Comparison of ENCODE assay signal across 29 mouse cellular contexts in genomic region chr10:111416611-111417130, GRCm38 (mm10). TPM values are rescaled to one million over a fixed set of nuclear protein-coding genes. Genes with fewer than 3 reads are reported as not detected.
DNase-seq lines count a peak whose midpoint lies in the region; ATAC-seq and TF ChIP-seq lines count a peak whose summit lies in the region.
"Had no signal": no experiment of that assay in that cellular context is flagged by ENCODE, and none has a peak within 500 bp of the region (broad histone marks: within the 10 kb centered on the region; RNA-seq: fewer than 3 reads in every experiment).

No protein-coding gene starts in this region.

- DNase-seq in liver, adult 2 months (ENCODE audit: extremely low read depth, low read depth, low spot score) = peak; percentile 73
- no peak for DNase-seq in liver, postnatal 0 days
- DNase-seq in 3134 (ENCODE audit: extremely low read depth, insufficient read length, low spot score) (peak; percentile 13), 3T3-L1 (ENCODE audit: low read depth, low spot score) (peak; percentile 6), R1 (ENCODE audit: low read depth, low spot score) (peak; percentile 94)
- DNase-seq in spleen, postnatal 4 days (ENCODE audit: low spot score in 2 of 2) = no peak
- DNase-seq in layer of hippocampus, adult 9-11 months = no peak
- DNase-seq in kidney, adult 9 months = no peak
- DNase-seq: cerebellum, adult 11-12 months; gastrocnemius, adult 2 months; gastrocnemius, postnatal 36 days; heart, adult 18-20 months; heart, postnatal 4 days; kidney, adult 11 months; kidney, postnatal 36 days; layer of hippocampus, postnatal 36 days; left cerebral cortex, postnatal 4 days; liver; right cerebral cortex, postnatal 14 days; thymus, postnatal 14 days had no signal

- H3K36me3 ChIP-seq in liver, adult 2 months (ENCODE audit: control insufficient read depth, insufficient read depth, low read length) = no peaks in the 10 kb centered on the region
- H3K36me3 ChIP-seq in liver, postnatal 0 days (replicated peaks; ENCODE audit: insufficient read depth, low read length) = no peaks in the 10 kb centered on the region
- H3K36me3 ChIP-seq: kidney, embryonic 15.5 days; liver, embryonic 15.5 days; midbrain, embryonic 13.5 days; neural tube, embryonic 13.5 days had no signal

- no peak for ATAC-seq in liver, postnatal 0 days
- ATAC-seq: forebrain, embryonic 16.5 days; midbrain, embryonic 13.5 days had no signal

- TF ChIP-seq EP300 in liver, postnatal 0 days (IDR thresholded peaks at IDR 0.05; ENCODE audit: low read depth) = no peak

- no peaks in the 10 kb centered on the region for H3K4me1 ChIP-seq in liver, adult 2 months (ENCODE audit: control insufficient read depth, insufficient read depth, low read length)
- 0 out of 2 replicates have a peak, but pooled peaks cover 3% of the 10 kb centered on the region for H3K4me1 ChIP-seq in liver, postnatal 0 days (ENCODE audit: insufficient read depth)

- H3K4me3 ChIP-seq in liver, adult 2 months (ENCODE audit: insufficient read depth, low read depth, low read length) = no peak overlapping the region
- H3K4me3 ChIP-seq in liver, postnatal 0 days (ENCODE audit: low read depth, low read length) = no peak overlapping the region
- H3K4me3 ChIP-seq: erythroblast, embryonic 14.5 days; gastrocnemius, adult 2 months; kidney, embryonic 15.5 days; liver, embryonic 15.5 days; midbrain, embryonic 13.5 days; neural tube, embryonic 13.5 days had no signal

- no peaks in the 10 kb centered on the region for H3K79me2 ChIP-seq in liver, adult 2 months (ENCODE audit: control insufficient read depth, insufficient read depth, low read length)

- 82% methylated on average over 6 of the region's 6 CpGs for WGBS in liver, adult 2 months
- WGBS in liver, postnatal 0 days (ENCODE audit: insufficient replicate concordance) = 82% methylated on average over 6 of the region's 6 CpGs

- H3K27me3 ChIP-seq in liver, adult 2 months (ENCODE audit: control insufficient read depth, insufficient read depth, low read length) = no peaks in the 10 kb centered on the region
- no peaks in the 10 kb centered on the region for H3K27me3 ChIP-seq in liver, postnatal 0 days (ENCODE audit: insufficient read depth, low read length)
- H3K27me3 ChIP-seq: kidney, embryonic 15.5 days; liver, embryonic 15.5 days; neural tube, embryonic 13.5 days had no signal

- no peak overlapping the region for H3K4me2 ChIP-seq in liver, postnatal 0 days (ENCODE audit: low read depth, low read length)
- H3K4me2 ChIP-seq: heart, embryonic 11.5 days; hindbrain, embryonic 14.5 days; kidney, embryonic 15.5 days; liver, embryonic 15.5 days; midbrain, embryonic 13.5 days; neural tube, embryonic 13.5 days had no signal

- TF ChIP-seq POLR2A in liver, adult 2 months (IDR thresholded peaks at IDR 0.05; ENCODE audit: extremely low read depth, insufficient read depth, low read length) = no peak

- no peak for TF ChIP-seq CTCF in liver, adult 2 months (IDR thresholded peaks at IDR 0.05; ENCODE audit: low read depth, low read length)
- TF ChIP-seq CTCF in liver, postnatal 0 days (IDR thresholded peaks at IDR 0.05; ENCODE audit: low read depth) = no peak

- no peak overlapping the region for H3K27ac ChIP-seq in liver, adult 2 months (replicated peaks; ENCODE audit: insufficient read depth, low read depth, low read length)
- H3K27ac ChIP-seq in liver, postnatal 0 days (ENCODE audit: low read depth) = no peak overlapping the region
- H3K27ac ChIP-seq: gastrocnemius, adult 2 months; hindbrain, embryonic 14.5 days; kidney, embryonic 15.5 days; liver, embryonic 15.5 days; macrophage; midbrain, embryonic 13.5 days; neural tube, embryonic 13.5 days had no signal

- no peak overlapping the region for H3K9ac ChIP-seq in liver, adult 2 months (ENCODE audit: low read depth, low read length)
- no peak overlapping the region for H3K9ac ChIP-seq in liver, postnatal 0 days (replicated peaks)
- H3K9ac ChIP-seq: hindbrain, embryonic 14.5 days; kidney, embryonic 15.5 days; liver, embryonic 15.5 days; midbrain, embryonic 13.5 days; neural tube, embryonic 13.5 days had no signal

- no peaks in the 10 kb centered on the region for H3K9me3 ChIP-seq in liver, postnatal 0 days (ENCODE audit: low read length)
- H3K9me3 ChIP-seq: kidney, embryonic 15.5 days; liver, embryonic 15.5 days; midbrain, embryonic 13.5 days had no signal

RNA-seq across cellular contexts. Expression of gene Nap1l1, which starts 56.4 kb away (rescaled TPM):
- 22.8 and 27.8 TPM in 2 replicates for total RNA-seq in liver, adult 2 months (2014; rRNA removed)
- 3.7 TPM in 2 replicates for polyA plus RNA-seq in liver, adult 2 months (2012; rRNA removed)
- polyA plus RNA-seq in liver, postnatal 0 days (2015; fragmentation: Nextera tagmentation; extraction: Ambion mirVana) = 69.9 and 73.7 TPM in 2 replicates

Comparison
In these comparisons a context has a peak if more than half of its experiments do, and no peak if none do; other contexts are left out.
1. DNase-seq: peak in liver, adult 2 months (single experiment), 3134 (single experiment), 3T3-L1 (single experiment) and R1 (single experiment); none in liver, postnatal 0 days (single experiment), spleen, postnatal 4 days (0 of 2), layer of hippocampus, adult 9-11 months (single experiment) and kidney, adult 9 months (single experiment).
2. RNA of gene Nap1l1, which starts 56.4 kb away (polyA plus RNA-seq): 69.9 to 73.7 TPM in liver, postnatal 0 days; 3.7 TPM in liver, adult 2 months; every median in the first group is over 10 times any median in the second.